Mouse (Mus musculus): ENCODE results near the gene Suv39h2. TPM values are rescaled to one million over a fixed set of nuclear protein-coding genes. Genes with fewer than 3 reads are reported as not detected.

Gene Suv39h2
- 0.18 and 1.00 TPM in 2 replicates for polyA plus RNA-seq (2012; rRNA removed)

GRCm38 (mm10) chr2:3474861-3475283, at the start of gene Suv39h2:
TSS of gene Suv39h2 (minus strand) at chr2:3475031.

DNA sequence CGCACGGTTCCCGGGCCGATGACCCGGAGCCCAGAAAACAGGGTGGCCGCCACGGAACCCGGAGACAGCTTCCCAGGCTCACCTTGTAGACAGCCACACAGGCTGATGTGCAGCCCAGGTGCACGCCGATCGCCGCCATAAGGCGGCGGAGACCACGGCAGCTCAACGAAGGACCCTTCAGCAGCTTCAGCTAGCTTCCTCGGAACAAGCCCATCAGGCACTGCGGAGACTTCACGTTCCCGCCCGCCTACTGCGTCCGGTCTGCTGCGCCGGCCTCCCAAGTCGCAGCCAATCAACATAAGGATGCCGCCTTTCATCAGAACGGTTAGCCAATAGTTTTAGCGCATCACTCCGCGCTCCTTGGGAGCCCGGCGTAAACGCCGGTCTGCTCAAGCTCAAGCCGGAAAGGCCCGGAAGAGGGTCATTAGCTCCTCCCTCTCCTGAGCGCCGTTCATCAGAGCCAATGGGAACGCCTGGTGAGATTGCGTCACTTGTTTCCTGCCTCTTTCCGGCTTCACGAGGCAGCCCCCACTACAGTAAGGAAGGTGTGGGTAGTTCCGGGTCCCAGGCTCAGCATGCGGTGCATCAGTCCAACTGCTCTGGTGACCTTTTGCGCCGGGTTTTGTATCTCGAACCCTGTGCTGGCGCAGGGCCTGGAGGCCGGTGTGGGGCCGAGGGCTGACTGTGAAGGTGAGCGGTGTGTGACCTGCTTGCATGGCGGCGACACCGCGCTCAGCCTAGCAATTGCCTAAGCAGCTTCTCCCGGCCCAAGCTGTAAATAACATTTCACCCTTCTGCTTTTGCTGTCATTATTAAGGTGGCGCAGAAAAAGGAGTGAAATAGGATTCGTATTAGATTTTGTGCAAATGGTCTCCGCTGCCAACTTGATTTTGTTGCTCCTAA, 38.0 kb upstream of the Suv39h2 start, which contains the start of the genes Gm45902, Hspa14 and Cdnf:
Gene Gm45902, minus strand, starts transcription at position 239 of the 903 bp plus-strand sequence.
Gene Hspa14, minus strand, starts transcription at position 263 of the 903 bp plus-strand sequence.
Gene Cdnf, plus strand, starts transcription at position 479 of the 903 bp plus-strand sequence.

GRCm38 (mm10) chr2:3423841-3424578, 50.8 kb downstream of the Suv39h2 start, which contains the start of gene Dclre1c:
TSS of gene Dclre1c (plus strand) at chr2:3424131.

DNA sequence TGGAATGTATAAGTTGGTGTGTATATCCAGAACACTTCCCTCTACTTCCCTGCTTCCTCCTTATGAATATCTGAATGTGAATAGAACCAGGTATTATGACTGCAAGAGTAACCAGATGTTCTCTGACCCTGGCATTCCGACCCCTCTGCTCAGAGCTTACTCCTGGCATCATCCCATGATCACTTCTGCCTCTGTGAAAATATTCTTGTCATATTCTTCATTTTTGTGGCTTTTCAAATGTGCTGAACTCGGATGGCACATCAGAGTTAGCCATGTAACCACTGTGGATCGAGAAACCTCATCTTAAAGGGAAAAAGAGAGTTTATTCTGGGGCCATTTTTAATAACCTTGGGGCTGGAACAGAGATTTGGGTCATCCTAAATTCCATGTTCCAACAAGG, 52.3 kb downstream of the Suv39h2 start, which contains the start of gene Meig1:
Gene Meig1, minus strand, starts transcription at position 101 of the 400 bp plus-strand sequence.

Other genes starting within 250 kb of the Suv39h2 start
- 1.8 and 3.0 TPM in 2 replicates for gene Nmt2, start 190.8 kb downstream of the Suv39h2 start, polyA plus RNA-seq (2012; rRNA removed)
- 1.0 and 1.1 TPM in 2 replicates for gene Rpp38, start 142.4 kb downstream of the Suv39h2 start, polyA plus RNA-seq (2012; rRNA removed)
- not detected in 2 replicates for gene Acbd7, start 138.9 kb downstream of the Suv39h2 start, polyA plus RNA-seq (2012; rRNA removed)
- not detected in 2 replicates for gene Olah, start 77.8 kb downstream of the Suv39h2 start, polyA plus RNA-seq (2012; rRNA removed)
- 0.15 TPM in 1 of 2 replicates, not detected in the other for gene Meig1, start 52.4 kb downstream of the Suv39h2 start, polyA plus RNA-seq (2012; rRNA removed)
- 0.65 and 0.77 TPM in 2 replicates for gene Dclre1c, start 50.9 kb downstream of the Suv39h2 start, polyA plus RNA-seq (2012; rRNA removed)
- 0.49 and 0.57 TPM in 2 replicates for gene Gm45902, start 37.8 kb upstream of the Suv39h2 start, polyA plus RNA-seq (2012; rRNA removed)
- gene Hspa14, start 37.8 kb upstream of the Suv39h2 start, polyA plus RNA-seq (2012; rRNA removed) = 3.5 and 4.7 TPM in 2 replicates
- gene Cdnf, start 38.0 kb upstream of the Suv39h2 start, polyA plus RNA-seq (2012; rRNA removed) = 0.12 and 0.18 TPM in 2 replicates
- gene Fam107b, start 95.5 kb upstream of the Suv39h2 start, polyA plus RNA-seq (2012; rRNA removed) = 3.4 and 5.8 TPM in 2 replicates

Data from stomach, adult 2 months (tissue).